Mouse (Mus musculus) heart, adult 2 months (tissue): ENCODE results near the gene Nipsnap3b.

ENCODE experiments used
- CTCF ChIP-seq: fragments of 200-600 bp; IDR thresholded peaks from 2 replicates; pipeline ENCODE4 v1.8.1; 2022; ENCODE audit warnings: antibody characterized with exemption, mild to moderate bottlenecking, moderate library complexity
- EP300 ChIP-seq: fragments of 200-500 bp; IDR thresholded peaks from 2 replicates; pipeline ENCODE4 v1.6.1; 2011; ENCODE audit warnings: low read depth, low read length, control low read depth; ENCODE audit not compliant: insufficient read depth

- TF ChIP-seq CTCF (no peak), EP300 (no peak)
Measured at GRCm38 (mm10) chr4:53018392-53018791, 6.7 kb downstream of the Nipsnap3b start.
